Mouse (Mus musculus): Measurements from ENCODE around the gene Car9. TPM values are rescaled to one million over a fixed set of nuclear protein-coding genes. Genes with fewer than 3 reads are reported as not detected.
"Not testable (repeated sequence)": the region's sequence is repeated elsewhere in the genome, so short reads cannot be mapped to it uniquely, and the experiment has no call there.

The Car9 gene
- polyA plus RNA-seq (2012; rRNA removed) = 0.22 and 0.36 TPM in 2 replicates

GRCm38 (mm10) chr4:43506536-43507185, at the start of gene Car9:
Gene Car9, plus strand, starts transcription at chr4:43506966.
- no peak for DNase-seq (ENCODE audit: low read depth)

- no peak for DNase-seq (ENCODE audit: low read depth)
Measured at GRCm38 (mm10) chr4:43457124-43457523, 49.6 kb upstream of the Car9 start.

- DNase-seq (ENCODE audit: low read depth) = no peak
Measured at GRCm38 (mm10) chr4:43463102-43463501, 43.7 kb upstream of the Car9 start.

- no peak for DNase-seq (ENCODE audit: low read depth)
Measured at GRCm38 (mm10) chr4:43465935-43466334, 40.8 kb upstream of the Car9 start.

- DNase-seq (ENCODE audit: low read depth) = no peak
Measured at GRCm38 (mm10) chr4:43466872-43467271, 39.9 kb upstream of the Car9 start.

- DNase-seq (ENCODE audit: low read depth) = no peak
Measured at GRCm38 (mm10) chr4:43470301-43470700, 36.5 kb upstream of the Car9 start.

GRCm38 (mm10) chr4:43473636-43474035, 33.1 kb upstream of the Car9 start:
- DNase-seq (ENCODE audit: low read depth) = no peak

GRCm38 (mm10) chr4:43476604-43477003, 30.2 kb upstream of the Car9 start:
- no peak for DNase-seq (ENCODE audit: low read depth)

GRCm38 (mm10) chr4:43477857-43478533, 28.8 kb upstream of the Car9 start:
- DNase-seq (ENCODE audit: low read depth) = no peak

- no peak for DNase-seq (ENCODE audit: low read depth)
Measured at GRCm38 (mm10) chr4:43478534-43478858, 28.3 kb upstream of the Car9 start.

- DNase-seq (ENCODE audit: low read depth) = no peak
Measured at GRCm38 (mm10) chr4:43478906-43479832, 27.6 kb upstream of the Car9 start.

- no peak for DNase-seq (ENCODE audit: low read depth)
Measured at GRCm38 (mm10) chr4:43480985-43481384, 25.8 kb upstream of the Car9 start.

GRCm38 (mm10) chr4:43481894-43482456, 24.8 kb upstream of the Car9 start:
- DNase-seq (ENCODE audit: low read depth) = no peak

- DNase-seq (ENCODE audit: low read depth) = no peak
Measured at GRCm38 (mm10) chr4:43482591-43482990, 24.2 kb upstream of the Car9 start.

- no peak for DNase-seq (ENCODE audit: low read depth)
Measured at GRCm38 (mm10) chr4:43483535-43484091, 23.2 kb upstream of the Car9 start, which contains the start of gene Sit1. Gene Sit1, minus strand, starts transcription at chr4:43483734.

GRCm38 (mm10) chr4:43485666-43486065, 21.1 kb upstream of the Car9 start:
- not testable (repeated sequence) for DNase-seq (ENCODE audit: low read depth)

- DNase-seq (ENCODE audit: low read depth) = no peak
Measured at GRCm38 (mm10) chr4:43489611-43490010, 17.2 kb upstream of the Car9 start.

- DNase-seq (ENCODE audit: low read depth) = no peak
Measured at GRCm38 (mm10) chr4:43490801-43491200, 16.0 kb upstream of the Car9 start.

GRCm38 (mm10) chr4:43492101-43492820, 14.5 kb upstream of the Car9 start:
- DNase-seq (ENCODE audit: low read depth) = no peak

GRCm38 (mm10) chr4:43492821-43493185, 14.0 kb upstream of the Car9 start, which contains the start of gene Ccdc107:
Gene Ccdc107, plus strand, starts transcription at chr4:43492900.
- no peak for DNase-seq (ENCODE audit: low read depth)

- no peak for DNase-seq (ENCODE audit: low read depth)
Measured at GRCm38 (mm10) chr4:43493186-43493845, 13.4 kb upstream of the Car9 start.
